Mouse (Mus musculus) activated CD4-positive, CD25-positive, alpha-beta regulatory T cell (primary cell): ENCODE data around the gene Memo1. TPM values are rescaled to one million over a fixed set of nuclear protein-coding genes. Genes with fewer than 3 reads are reported as not detected.

Source experiments
- polyA plus RNA-seq, 2 experiments: library from polyadenylated mRNA; unstranded; fragments of 100-300 nt; shearing (Covaris generic); gene quantifications; one replicate each; pipeline ENCODE4 v1.2.1; 2017

Gene Memo1
- 10 to 100 TPM; 56.3 to 90.8 TPM for polyA plus RNA-seq

GRCm38 (mm10) chr17:74295026-74295970 is at the start of gene Memo1:
TSS of gene Memo1 (minus strand) at chr17:74295521.

GRCm38 (mm10) chr17:74338937-74339804 is 43.9 kb upstream of the Memo1 start, which contains the start of gene Spast:
TSS of gene Spast (plus strand) at chr17:74338987.

GRCm38 (mm10) chr17:74323844-74324243 is 28.5 kb upstream of the Memo1 start, which contains the start of gene Dpy30:
TSS of gene Dpy30 (minus strand) at chr17:74323944.

Other genes starting within 250 kb of the Memo1 start
- not detected for gene Srd5a2, start 247.6 kb downstream of the Memo1 start, polyA plus RNA-seq
- 100 to 1,000 TPM; 107 to 134 TPM for gene Dpy30, start 28.4 kb upstream of the Memo1 start, polyA plus RNA-seq
- 10 to 100 TPM; 27.0 to 27.2 TPM for gene Spast, start 43.5 kb upstream of the Memo1 start, polyA plus RNA-seq
- gene Slc30a6, start 100.1 kb upstream of the Memo1 start, polyA plus RNA-seq, result 10 to 100 TPM; 31.3 to 32.7 TPM
- under 1 TPM; 0.08 to 0.14 TPM for gene Nlrc4, start 163.6 kb upstream of the Memo1 start, polyA plus RNA-seq
- 100 to 1,000 TPM; 115 to 131 TPM for gene Yipf4, start 194.0 kb upstream of the Memo1 start, polyA plus RNA-seq
- 10 to 100 TPM; 67.7 to 69.9 TPM for gene Birc6, start 232.8 kb upstream of the Memo1 start, polyA plus RNA-seq